Mouse (Mus musculus) thymus, adult 2 months (tissue): Measurements from ENCODE around the gene Sema7a. TPM values are rescaled to one million over a fixed set of nuclear protein-coding genes. Genes with fewer than 3 reads are reported as not detected.

Experiments used
- DNase-seq: peaks from one replicate; pipeline ENCODE4 v3.0.0; 2021
- H3K27ac ChIP-seq: fragments of 200-500 bp; 2 replicates; pipeline ENCODE4 v1.5.1; 2012; ENCODE audit warnings: low read length, control low read depth; ENCODE audit not compliant: control insufficient read depth, insufficient read depth
- H3K27me3 ChIP-seq: fragments of 200-500 bp; 2 replicates; pipeline ENCODE4 v1.6.1; 2012; ENCODE audit warnings: mild to moderate bottlenecking, low read length, moderate library complexity, mixed read lengths; ENCODE audit not compliant: control insufficient read depth, insufficient read depth
- H3K36me3 ChIP-seq: fragments of 200-500 bp; 2 replicates; pipeline ENCODE4 v1.6.1; 2012; ENCODE audit warnings: mild to moderate bottlenecking, low read length, moderate library complexity; ENCODE audit not compliant: control insufficient read depth, insufficient read depth
- H3K4me1 ChIP-seq: fragments of 200-500 bp; replicated peaks from 2 replicates; pipeline ENCODE4 v1.6.1; 2012; ENCODE audit warnings: low read length; ENCODE audit not compliant: control insufficient read depth, insufficient read depth
- H3K4me3 ChIP-seq: fragments of 200-500 bp; 2 replicates; pipeline ENCODE4 v1.5.1; 2012; ENCODE audit warnings: mild to moderate bottlenecking, low read length, control low read depth, moderate library complexity; ENCODE audit not compliant: control insufficient read depth, insufficient read depth
- CTCF ChIP-seq: fragments of 200-500 bp; IDR thresholded peaks from 2 replicates; pipeline ENCODE4 v1.5.1; 2012; ENCODE audit warnings: mild to moderate bottlenecking, control low read depth, low read length, moderate library complexity, borderline replicate concordance; ENCODE audit not compliant: control insufficient read depth, poor library complexity, insufficient read depth; ENCODE audit errors: extremely low read depth
- POLR2A ChIP-seq: fragments of 200-500 bp; IDR thresholded peaks from 2 replicates; pipeline ENCODE4 v1.6.1; 2012; ENCODE audit warnings: mild to moderate bottlenecking, low read length, control low read depth, moderate library complexity; ENCODE audit not compliant: control insufficient read depth, poor library complexity, insufficient read depth; ENCODE audit errors: extremely low read depth
- WGBS: fragments of 180-500 bp; shearing (Covaris S2); methylation state at CpG from one replicate; pipeline ENCODE4 v1.1.7; 2018; 5-methylcytosine and 5-hydroxymethylcytosine counted together
- polyA plus RNA-seq: library from polyadenylated mRNA; depleted of rRNA; stranded (reverse); fragments of >200 nt; gene quantifications from 2 replicates; pipeline ENCODE4 v1.2.3, GENCODE M21; 2012

Gene Sema7a
- polyA plus RNA-seq, 1 experiment: 85.6 TPM

DNA sequence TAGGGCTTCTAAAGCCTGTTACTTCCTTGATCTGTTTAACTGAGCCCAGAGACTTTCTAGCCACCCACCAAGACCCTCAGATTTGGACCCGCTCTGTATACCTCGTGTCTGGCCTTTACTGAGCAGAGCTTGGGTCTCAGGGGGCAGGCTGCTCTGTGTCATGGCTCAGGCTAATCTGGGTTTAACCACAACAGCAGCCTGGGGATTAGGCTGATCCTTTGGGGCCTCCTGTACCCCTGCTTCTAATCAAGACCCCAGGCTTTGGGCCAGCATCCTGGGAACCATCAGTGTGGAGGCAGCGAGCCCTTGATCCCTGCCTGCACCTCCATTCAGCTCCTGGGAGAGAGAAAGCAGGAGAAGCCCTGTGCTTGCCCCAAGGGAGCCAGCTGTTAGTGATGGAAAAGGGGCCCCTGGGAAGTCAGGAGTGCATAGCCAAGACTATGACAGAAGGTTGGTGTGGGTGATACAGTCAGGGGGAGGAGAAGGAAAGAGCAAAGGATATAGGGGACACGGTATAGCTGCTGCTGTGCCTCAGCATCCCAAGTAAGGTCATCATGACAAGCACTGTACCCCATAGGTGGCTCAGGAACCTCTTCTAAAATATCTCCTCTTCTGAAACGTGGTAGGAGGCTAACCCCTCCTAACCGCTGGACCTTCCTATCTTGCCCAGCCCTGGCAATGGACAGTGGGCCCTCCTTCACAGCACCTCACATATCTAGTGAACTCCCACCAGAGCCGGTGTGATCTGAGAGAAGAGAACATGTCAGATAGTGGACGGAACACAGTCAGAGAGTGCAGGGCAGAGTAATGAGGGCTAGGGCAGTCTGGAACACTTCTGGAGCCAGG lies 6.1 kb downstream of the Sema7a start:
- Histone ChIP-seq H3K27ac (no peak overlapping the region), H3K4me3 (no peak overlapping the region), H3K36me3 (no peaks in the 10 kb centered on the region), H3K4me1 (peaks cover 92% of the 10 kb centered on the region), H3K27me3 (no peaks in the 10 kb centered on the region)
- TF ChIP-seq CTCF: no peak
- TF ChIP-seq POLR2A: no peak
- no peak for DNase-seq
- WGBS: 94% methylated on average over 8 of the region's 8 CpGs

DNA sequence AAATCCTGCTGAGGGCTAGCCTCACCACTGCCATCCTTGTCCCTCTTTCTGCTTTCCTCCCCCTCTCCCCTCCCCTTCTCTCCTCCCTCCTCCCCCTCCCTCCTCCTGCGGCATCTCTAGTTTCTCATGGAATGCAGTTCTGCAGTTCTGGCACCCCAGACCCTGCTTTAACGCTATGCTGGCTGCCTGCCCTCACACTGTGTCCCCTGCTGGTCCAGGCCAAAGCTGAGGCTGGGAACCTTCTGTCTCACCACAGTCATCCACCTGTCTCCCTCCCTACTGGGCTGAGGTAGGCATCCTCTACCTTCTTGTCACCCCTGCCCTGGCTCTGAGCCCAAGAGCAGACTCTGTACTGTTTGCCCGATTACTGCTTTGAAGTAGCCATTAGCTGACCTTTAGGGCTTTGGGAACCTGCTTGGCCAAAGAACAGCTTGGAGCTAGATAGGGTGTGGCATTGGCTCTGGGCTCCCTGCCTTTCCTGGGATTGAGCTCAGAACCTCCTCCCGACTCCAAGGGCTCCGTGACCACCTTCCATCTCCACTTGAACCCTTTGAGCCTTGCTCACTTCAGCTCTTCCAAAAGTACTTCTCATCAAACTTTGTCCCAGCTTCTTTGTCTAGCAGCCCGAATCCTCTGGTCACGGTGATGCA lies 7.6 kb downstream of the Sema7a start:
- H3K4me1 ChIP-seq: peaks cover 92% of the 10 kb centered on the region
- WGBS: 92% methylated on average over 7 of the region's 7 CpGs
- no peak for DNase-seq
- no peaks in the 10 kb centered on the region for H3K27me3 ChIP-seq
- no peak overlapping the region for H3K27ac ChIP-seq
- TF ChIP-seq CTCF (no peak), POLR2A (no peak)
- H3K36me3 ChIP-seq: no peaks in the 10 kb centered on the region
- H3K4me3 ChIP-seq: no peak overlapping the region

DNA sequence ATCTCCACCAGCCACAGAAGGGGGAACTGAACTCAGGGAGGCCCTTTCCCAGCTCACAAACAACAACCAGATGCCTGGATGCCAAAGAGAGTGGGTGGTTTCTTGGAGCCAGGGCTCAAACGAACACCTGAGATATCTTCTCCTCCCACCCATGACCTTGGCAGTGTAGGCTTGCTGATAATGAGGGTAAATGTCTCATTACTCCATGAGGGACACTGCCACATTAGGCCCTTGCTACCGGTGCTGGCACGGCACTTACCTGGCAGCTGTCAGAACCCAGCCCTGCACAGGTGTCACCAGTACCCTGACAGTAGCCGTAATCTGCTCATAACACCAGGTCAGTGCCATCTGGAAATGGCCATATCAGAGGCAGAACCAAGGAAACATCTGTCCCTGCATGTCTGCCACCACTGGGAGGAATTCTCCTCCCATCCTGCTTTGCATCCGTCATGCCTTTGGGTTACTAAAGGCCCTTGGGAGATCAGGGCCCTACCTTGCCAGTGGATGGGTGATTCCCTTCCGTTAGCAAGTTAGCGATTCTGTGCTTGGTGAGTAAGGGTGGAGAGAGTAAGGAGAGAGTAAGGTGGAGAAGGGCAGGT lies 8.5 kb downstream of the Sema7a start:
- H3K4me3 ChIP-seq: no peak overlapping the region
- H3K27me3 ChIP-seq: no peaks in the 10 kb centered on the region
- peaks cover 94% of the 10 kb centered on the region for H3K4me1 ChIP-seq
- no peak overlapping the region for H3K27ac ChIP-seq
- WGBS: 92% methylated on average over 7 of the region's 7 CpGs
- TF ChIP-seq CTCF (no peak), POLR2A (no peak)
- no peaks in the 10 kb centered on the region for H3K36me3 ChIP-seq
- no peak for DNase-seq

DNA sequence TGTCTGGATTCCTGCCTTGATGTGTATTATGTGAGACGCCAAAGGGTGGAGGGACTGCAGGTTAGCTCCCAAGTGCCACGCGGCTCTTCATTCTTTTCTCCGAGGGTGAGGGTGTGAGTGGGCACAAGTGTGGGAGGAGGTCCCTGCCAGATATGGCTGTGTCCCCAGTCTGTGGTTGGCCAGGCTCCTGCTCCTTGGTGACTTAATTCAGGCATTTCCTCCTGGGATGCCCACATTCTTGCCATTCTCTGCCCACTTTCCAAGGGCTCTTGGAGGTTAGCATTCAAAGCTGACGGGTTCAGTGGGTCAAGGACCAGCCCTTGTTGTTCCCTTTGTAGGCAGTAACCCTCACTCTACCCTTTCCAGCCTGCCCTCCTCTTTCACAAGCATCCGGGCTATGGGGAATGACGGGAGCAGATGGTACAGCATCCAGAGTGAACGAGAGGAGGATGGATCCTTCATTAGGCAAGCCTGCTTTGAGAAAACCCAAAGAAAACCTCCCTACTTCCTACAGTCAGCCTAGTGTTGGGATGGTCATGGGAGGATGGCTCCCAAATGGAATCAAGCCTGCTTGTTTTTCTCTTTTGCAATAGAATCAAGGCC lies 9.3 kb downstream of the Sema7a start:
- H3K4me3 ChIP-seq: no peak overlapping the region
- DNase-seq: no peak
- no peaks in the 10 kb centered on the region for H3K27me3 ChIP-seq
- H3K27ac ChIP-seq: no peak overlapping the region
- no peaks in the 10 kb centered on the region for H3K36me3 ChIP-seq
- WGBS: 98% methylated on average over 8 of the region's 8 CpGs
- peaks cover 95% of the 10 kb centered on the region for H3K4me1 ChIP-seq
- TF ChIP-seq POLR2A: no peak
- TF ChIP-seq CTCF: no peak

DNA sequence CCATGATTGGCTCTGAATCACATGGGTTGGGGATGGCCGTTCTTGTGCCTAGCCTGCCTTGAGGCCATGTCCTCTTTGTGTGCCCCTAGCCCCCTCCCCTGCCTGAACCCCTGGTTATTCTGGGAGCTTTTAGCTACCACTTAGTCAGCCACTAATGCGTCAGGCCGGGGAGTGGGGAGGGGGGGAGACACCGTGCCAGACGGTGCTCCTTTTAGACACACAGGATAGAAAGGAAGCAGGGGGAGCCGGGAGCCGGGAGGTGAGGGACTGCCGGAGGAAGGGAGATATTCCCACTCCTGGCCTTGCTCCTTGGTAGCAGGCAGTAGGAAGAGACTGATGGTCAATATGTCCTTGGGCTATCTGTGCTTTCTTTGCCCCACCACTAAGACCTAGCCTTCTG lies 10.0 kb downstream of the Sema7a start:
- WGBS: 93% methylated on average over 8 of the region's 8 CpGs

DNA sequence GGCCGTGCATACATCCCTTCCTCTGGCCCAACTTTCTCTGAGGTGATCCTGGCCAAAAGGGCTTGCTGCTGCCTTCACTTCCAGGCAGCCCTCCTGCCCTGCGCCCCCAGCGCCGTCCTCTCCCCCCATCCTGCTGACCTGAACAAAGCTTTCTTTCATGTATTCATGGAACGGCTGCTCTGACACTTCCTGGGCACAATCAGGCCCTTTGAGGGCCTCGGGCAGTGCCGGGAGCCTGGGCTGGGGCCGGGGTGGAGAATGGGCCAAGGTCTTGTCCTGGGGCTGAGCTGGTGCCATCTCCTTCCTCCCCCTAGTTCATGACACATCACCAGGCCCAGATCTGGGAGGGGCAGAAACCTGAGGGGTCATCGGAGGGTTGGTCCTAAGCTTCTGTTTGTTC lies 10.6 kb downstream of the Sema7a start:
- H3K36me3 ChIP-seq: peaks cover 6% of the 10 kb centered on the region; the same call in 1 of the 2 replicates
- no peaks in the 10 kb centered on the region for H3K27me3 ChIP-seq
- no peak for DNase-seq
- no peak overlapping the region for H3K27ac ChIP-seq
- 95% methylated on average over 9 of the region's 9 CpGs for WGBS
- TF ChIP-seq CTCF (no peak), POLR2A (no peak)
- no peak overlapping the region for H3K4me3 ChIP-seq
- H3K4me1 ChIP-seq: peaks cover 96% of the 10 kb centered on the region

More for the DNA sequence above, 10.0 kb downstream of the Sema7a start:
- no peak for DNase-seq
- TF ChIP-seq POLR2A (no peak), CTCF (no peak)
- Histone ChIP-seq H3K4me3 (no peak overlapping the region), H3K4me1 (peaks cover 96% of the 10 kb centered on the region), H3K27me3 (no peaks in the 10 kb centered on the region), H3K27ac (no peak overlapping the region), H3K36me3 (no peaks in the 10 kb centered on the region; the same call in 1 of the 2 replicates)
